Mouse (Mus musculus): Measurements from ENCODE around the gene Zfp472. TPM values are rescaled to one million over a fixed set of nuclear protein-coding genes. Genes with fewer than 3 reads are reported as not detected.

Gene Zfp472
- total RNA-seq (2015) (16.7 and 20.0 TPM in 2 replicates), total RNA-seq (2017) (14.0 and 22.5 TPM in 2 replicates)

- peak; percentile 98 for ATAC-seq (ENCODE audit: poor library complexity, severe bottlenecking)
These were observed at the start of gene Zfp472 for GRCm38 (mm10) chr17:32965623-32966290. Gene Zfp472 (plus strand): TSS chr17:32965814.

- ATAC-seq (ENCODE audit: poor library complexity, severe bottlenecking), result no peak
These were observed 49.5 kb upstream of the Zfp472 start for GRCm38 (mm10) chr17:32916075-32916474.

DNA sequence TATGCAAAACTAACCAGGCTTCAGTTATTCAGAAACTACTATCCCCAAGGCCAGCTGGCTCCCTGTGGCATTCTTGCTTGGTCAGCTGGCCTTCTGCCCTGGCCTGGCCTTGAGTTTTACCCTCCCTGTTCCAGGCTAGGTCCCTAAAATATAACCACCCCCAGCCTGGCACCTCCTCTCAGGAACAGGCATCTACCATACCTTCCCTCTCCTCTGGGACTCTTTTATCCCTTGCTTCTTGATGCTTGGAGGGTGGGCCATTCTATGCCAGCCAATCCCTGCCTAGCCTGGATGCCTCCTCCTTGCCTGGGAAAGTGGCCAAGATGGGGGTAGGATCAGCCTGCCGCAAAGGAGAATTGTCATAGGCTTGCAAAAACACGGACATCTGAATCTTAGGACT is 48.5 kb upstream of the Zfp472 start, which contains the start of gene Cyp4f14:
Gene Cyp4f14 (minus strand): TSS at position 212 of the 400 bp plus-strand sequence.
- no peak for ATAC-seq (ENCODE audit: poor library complexity, severe bottlenecking)

DNA sequence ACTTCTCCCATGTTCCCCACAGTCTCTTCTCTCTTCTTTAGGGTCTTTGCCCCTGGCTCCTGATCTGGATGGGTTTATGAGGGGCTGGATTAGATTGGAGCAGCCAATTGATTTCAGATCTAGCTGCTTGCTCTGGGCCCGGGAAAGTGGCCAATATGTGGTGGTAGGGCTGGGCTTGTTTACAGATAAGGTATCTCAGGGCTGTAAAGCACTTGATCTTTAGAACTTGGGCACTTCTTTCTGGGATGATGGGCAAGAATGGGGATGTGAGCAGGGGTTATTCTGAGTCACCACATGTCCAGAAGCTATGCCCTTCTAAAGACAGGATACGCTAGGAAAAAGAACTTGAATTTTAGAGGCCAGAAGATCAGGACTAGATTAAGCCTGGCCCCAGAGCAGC is 46.5 kb upstream of the Zfp472 start:
- ATAC-seq (ENCODE audit: poor library complexity, severe bottlenecking), result no peak

GRCm38 (mm10) chr17:32923681-32924080 is 41.9 kb upstream of the Zfp472 start:
- ATAC-seq (ENCODE audit: poor library complexity, severe bottlenecking), result no peak

DNA sequence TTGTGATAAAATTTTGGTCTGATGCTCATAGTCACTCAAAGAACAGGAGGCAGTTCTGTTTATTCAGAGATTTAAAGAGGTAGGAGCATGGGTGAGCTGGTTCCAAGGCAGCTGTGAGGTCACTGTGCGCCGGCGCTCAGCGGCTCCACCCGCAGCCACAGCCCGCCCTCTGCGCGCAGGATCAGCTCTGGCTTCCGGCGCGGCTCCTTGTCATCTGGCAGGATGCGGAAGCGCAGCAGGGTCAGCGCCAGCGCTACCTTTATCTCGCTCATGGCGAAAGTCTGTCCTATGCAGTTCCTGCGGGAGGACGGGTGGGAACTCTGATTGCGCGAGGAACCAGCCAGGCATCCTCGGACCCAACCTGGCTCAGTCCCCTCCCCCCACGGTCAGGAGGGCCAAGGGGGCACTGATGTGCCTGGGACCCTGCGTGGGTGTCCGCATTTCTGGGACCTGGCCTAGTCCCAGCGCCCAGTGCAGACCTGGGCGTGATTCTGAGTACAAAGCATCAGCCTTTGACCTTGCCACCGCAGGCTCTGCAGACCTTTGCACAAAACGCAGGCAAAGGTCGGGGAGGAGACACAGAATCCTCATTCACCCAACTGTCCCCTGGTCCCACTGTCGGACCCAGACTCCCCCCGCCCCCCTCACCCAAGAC is 40.8 kb upstream of the Zfp472 start:
- ATAC-seq (ENCODE audit: poor library complexity, severe bottlenecking), result peak; percentile 95

GRCm38 (mm10) chr17:32927803-32928202 is 37.8 kb upstream of the Zfp472 start:
- ATAC-seq (ENCODE audit: poor library complexity, severe bottlenecking), result no peak

- no peak for ATAC-seq (ENCODE audit: poor library complexity, severe bottlenecking)
These were observed 25.8 kb upstream of the Zfp472 start for GRCm38 (mm10) chr17:32939831-32940230.

- no peak for ATAC-seq (ENCODE audit: poor library complexity, severe bottlenecking)
These were observed 22.0 kb upstream of the Zfp472 start for GRCm38 (mm10) chr17:32943661-32944060.

DNA sequence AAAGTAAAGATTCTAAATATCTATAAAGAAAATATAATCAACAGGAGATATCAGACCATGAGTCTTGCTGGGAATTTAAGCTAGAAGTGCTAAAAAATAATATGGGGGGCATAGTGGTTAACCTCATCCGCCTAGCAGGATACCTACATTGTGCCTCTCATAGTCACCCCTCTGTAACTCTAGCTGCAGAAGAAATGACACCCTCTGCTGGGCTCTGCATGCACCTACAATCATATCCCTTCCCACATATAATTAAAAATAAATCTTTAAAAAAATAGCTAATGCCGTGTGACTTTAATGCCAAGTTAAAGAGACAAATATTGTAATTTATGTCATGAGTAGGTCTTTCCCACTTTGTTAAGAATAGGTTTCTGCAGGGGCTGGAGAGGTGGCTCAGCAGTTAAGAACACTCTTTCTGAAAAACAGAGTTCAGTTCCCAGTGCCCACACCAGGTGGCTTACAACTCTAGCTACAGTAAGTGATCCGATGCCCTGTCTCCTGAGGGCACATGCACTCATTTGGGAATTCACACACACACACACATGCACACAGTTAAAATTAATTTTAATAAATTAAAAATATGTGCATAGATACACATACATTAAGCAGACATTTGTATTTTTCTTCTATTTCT is 21.1 kb upstream of the Zfp472 start:
- ATAC-seq (ENCODE audit: poor library complexity, severe bottlenecking), result no peak

- no peak; the same call in 1 of the 2 replicates for ATAC-seq (ENCODE audit: poor library complexity, severe bottlenecking)
These were observed 18.9 kb upstream of the Zfp472 start for GRCm38 (mm10) chr17:32946716-32947115.

DNA sequence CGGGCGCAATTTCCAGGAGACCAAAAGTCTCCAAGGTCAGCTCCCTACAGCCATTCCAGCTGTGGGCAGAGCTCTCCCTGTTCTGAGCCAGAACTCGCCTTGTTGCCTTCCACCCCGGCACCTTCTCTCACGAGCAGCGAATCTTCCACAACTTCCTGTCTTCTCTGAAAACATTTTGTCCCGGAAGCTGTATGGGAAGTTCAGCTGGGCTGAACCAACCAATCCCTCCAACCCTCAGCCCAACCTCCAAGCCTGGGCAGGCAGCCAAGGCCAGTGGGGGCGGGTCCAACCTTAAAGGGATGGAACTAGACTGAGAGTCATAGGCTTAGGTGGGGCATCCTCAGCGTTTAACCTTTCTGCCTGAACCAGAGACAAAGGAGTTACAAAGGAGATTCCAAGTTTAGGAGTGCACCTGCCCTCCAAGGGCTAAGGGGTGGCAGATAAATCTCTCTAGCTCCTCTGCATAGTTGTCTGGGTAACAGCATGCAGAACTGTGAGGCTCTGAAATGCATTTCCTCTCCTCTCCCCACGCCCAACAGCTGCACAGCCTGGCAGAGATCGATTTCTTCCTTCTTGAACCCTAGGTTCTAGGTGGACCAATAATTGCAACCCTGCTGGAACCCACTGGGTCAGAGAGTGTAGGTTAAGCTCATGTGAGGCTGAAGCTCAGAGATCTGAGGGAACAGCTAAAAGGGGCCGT is 18.2 kb upstream of the Zfp472 start, which contains the start of gene Cyp4f13:
Gene Cyp4f13 (minus strand): TSS at position 188 of the 700 bp plus-strand sequence.
- ATAC-seq (ENCODE audit: poor library complexity, severe bottlenecking), result peak; percentile 91

DNA sequence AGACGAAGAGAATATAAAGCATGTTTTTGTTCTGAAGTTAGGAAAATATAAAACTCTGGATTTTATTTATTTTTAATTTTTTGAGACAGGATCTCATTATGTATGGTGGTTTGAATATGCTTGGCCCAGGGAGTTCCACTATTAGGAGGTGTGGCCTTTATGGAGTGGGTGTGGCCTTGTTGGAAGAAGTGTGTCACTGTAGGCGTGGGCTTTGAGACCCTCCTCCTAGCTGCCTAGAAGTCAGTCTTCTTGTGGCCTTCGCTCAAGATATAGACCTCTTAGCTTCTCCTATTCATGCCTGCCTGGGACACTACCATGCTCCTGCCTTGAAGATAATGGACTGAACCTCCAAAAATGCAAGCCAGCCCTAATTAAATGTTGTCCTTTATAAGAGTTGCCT is 15.5 kb upstream of the Zfp472 start:
- ATAC-seq (ENCODE audit: poor library complexity, severe bottlenecking), result no peak

DNA sequence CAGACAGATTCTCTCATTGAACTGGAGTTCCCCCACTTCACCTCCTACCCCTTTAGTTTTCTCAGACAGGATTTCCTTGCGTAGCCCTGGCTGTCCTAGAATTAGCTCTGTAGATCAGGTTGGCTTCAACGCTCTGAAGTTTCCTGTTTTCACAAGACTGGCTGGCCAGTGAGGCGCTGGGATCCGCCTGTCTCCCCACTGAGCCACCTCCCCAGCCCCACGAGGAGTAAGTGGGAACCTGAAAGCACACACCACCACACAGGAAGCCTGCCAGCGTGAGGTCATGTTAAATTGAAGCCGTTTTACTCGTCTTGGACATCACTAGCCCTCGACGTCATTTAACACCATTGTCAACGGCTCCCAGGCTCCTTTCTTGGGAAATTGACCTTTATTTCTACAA is 14.6 kb upstream of the Zfp472 start:
- ATAC-seq (ENCODE audit: poor library complexity, severe bottlenecking), result no peak

DNA sequence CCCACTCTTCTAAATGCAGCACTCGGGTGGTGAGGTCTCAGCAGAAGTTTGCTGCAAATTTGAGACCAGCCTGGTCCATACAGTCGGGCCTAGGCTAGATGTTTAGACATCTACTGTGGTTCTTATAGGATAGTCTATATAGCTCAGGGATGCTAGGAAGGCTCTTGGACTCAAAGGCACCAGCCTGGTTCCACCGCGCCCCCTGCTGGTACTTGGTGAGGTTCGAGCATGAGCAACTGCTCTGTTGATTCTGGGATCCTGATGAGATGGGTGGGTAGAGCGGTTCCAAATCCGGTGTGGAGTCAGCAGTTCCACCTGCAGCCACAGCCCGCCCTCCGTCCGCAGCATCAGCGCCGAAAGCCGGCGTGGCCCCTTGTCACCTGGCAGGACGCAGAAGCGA is 14.2 kb upstream of the Zfp472 start:
- peak; percentile 57 for ATAC-seq (ENCODE audit: poor library complexity, severe bottlenecking)

GRCm38 (mm10) chr17:32965253-32965622 is 376 bp upstream of the Zfp472 start:
- peak; percentile 19 for ATAC-seq (ENCODE audit: poor library complexity, severe bottlenecking)

GRCm38 (mm10) chr17:32981361-32981760 is 15.7 kb downstream of the Zfp472 start:
- no peak for ATAC-seq (ENCODE audit: poor library complexity, severe bottlenecking)

GRCm38 (mm10) chr17:32986301-32986700 is 20.7 kb downstream of the Zfp472 start:
- no peak for ATAC-seq (ENCODE audit: poor library complexity, severe bottlenecking)

DNA sequence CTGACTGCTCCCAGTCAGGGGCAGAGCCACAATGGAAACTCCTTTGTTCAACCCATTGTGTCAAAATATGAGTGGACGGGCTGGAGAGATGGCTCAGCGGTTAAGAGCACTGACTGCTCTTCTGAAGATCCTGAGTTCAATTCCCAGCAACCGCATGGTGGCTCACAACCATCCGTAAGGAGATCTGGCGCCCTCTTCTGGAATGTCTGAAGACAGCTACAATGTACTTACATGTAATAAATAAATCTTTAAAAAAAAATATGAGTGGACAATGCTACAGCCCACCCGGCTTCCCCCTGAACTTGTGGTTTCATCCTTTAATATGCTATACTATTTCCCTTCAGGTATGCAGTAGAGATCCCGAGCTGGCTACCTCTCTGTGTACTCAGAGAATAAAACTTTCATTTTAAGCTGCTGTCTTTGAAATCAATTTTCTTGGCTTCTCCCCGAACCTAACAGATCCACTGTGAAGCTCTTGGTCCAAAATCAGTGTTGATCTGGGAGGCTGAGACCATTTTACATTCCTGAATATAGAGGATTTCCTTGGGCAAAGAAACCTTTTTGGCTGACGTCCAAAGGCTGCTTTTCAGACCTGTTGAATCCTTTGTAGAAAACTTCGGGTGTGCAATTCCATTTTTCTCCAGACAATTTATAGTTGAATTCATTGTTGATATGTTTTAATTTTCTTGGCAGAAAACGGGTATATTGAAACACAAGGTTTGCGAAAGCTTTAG is 26.5 kb downstream of the Zfp472 start:
- no peak for ATAC-seq (ENCODE audit: poor library complexity, severe bottlenecking)

DNA sequence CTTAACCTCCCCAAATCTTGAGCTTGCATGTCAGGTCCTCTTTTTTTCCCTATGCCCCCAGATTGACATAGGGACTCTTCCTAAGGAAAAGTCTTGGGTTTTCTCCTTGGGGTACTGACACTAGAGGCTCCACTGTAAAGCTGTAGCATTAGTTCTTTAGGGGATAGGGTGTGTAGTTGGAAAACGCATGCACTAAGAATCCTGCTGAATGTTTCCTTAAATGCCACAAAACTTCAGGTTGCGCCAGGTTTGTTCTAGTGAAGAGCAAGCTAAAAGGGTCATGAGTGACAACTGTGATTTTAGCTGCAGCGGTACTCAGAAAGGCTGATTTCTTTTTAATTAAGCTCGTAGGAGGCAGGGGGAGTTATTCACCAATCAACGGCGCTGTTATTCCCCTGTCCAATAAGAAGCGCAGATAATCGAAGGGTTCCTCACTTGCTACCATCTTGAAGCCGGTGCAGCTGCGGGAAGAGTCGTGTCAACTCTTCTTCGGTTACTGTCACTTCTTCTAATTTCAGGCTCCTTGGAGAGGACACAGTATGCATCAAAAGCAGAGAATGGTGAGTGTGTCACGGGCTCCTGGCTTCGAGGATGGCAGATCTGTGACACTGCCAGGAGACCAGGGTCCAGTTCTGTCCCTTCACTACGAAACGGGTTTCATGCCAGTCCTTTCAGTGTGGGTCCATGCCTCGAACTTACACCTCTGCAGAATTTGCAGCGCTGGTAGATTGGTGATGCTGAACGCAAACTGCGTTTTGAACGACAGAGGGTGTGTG is 27.3 kb downstream of the Zfp472 start, which contains the start of gene Zfp952:
Gene Zfp952 (plus strand): TSS at position 431 of the 776 bp plus-strand sequence.
- ATAC-seq (ENCODE audit: poor library complexity, severe bottlenecking), result peak; percentile 98

All from megakaryocyte, adult 5-6 weeks (primary cell).